Mouse (Mus musculus): ENCODE measurements around the gene Klhl11. TPM values are rescaled to one million over a fixed set of nuclear protein-coding genes. Genes with fewer than 3 reads are reported as not detected.

Gene Klhl11
- total RNA-seq, 2 experiments from 2014 or later, result 98.9 to 109 TPM

- intact Hi-C loops (cut with DNase I), result no loop called here
- no peak for DNase-seq (ENCODE audit: extremely low spot score in 1 of 2, low spot score in 2 of 2)
Measured at GRCm38 (mm10) chr11:100465229-100465792, 7.2 kb downstream of the Klhl11 start.

GRCm38 (mm10) chr11:100462699-100463098 is 9.8 kb downstream of the Klhl11 start:
- DNase-seq (ENCODE audit: extremely low spot score in 1 of 2, low spot score in 2 of 2), result no peak
- Histone ChIP-seq H3K4me3 (no peak overlapping the region), H3K27ac (no peak overlapping the region)
- no peak for TF ChIP-seq CTCF (IDR thresholded peaks at IDR 0.05)
- intact Hi-C loops (cut with DNase I), result no loop called here

More at GRCm38 (mm10) chr11:100465229-100465792, 7.2 kb downstream of the Klhl11 start:
- TF ChIP-seq CTCF (IDR thresholded peaks at IDR 0.05), result no peak
- Histone ChIP-seq H3K4me3 (no peak overlapping the region), H3K27ac (no peak overlapping the region)

- TF ChIP-seq CTCF (IDR thresholded peaks at IDR 0.05), result no peak
- H3K27ac ChIP-seq, result no peak overlapping the region
- no peak overlapping the region for H3K4me3 ChIP-seq
- intact Hi-C loops (cut with DNase I), result no loop called here
- no peak for DNase-seq (ENCODE audit: extremely low spot score in 1 of 2, low spot score in 2 of 2)
Measured at GRCm38 (mm10) chr11:100457711-100458110, 14.8 kb downstream of the Klhl11 start.

GRCm38 (mm10) chr11:100457247-100457646 is 15.3 kb downstream of the Klhl11 start:
- intact Hi-C loops (cut with DNase I), result no loop called here
- DNase-seq (ENCODE audit: extremely low spot score in 1 of 2, low spot score in 2 of 2), result no peak
- Histone ChIP-seq H3K27ac (no peak overlapping the region), H3K4me3 (no peak overlapping the region)
- no peak for TF ChIP-seq CTCF (IDR thresholded peaks at IDR 0.05)

DNA sequence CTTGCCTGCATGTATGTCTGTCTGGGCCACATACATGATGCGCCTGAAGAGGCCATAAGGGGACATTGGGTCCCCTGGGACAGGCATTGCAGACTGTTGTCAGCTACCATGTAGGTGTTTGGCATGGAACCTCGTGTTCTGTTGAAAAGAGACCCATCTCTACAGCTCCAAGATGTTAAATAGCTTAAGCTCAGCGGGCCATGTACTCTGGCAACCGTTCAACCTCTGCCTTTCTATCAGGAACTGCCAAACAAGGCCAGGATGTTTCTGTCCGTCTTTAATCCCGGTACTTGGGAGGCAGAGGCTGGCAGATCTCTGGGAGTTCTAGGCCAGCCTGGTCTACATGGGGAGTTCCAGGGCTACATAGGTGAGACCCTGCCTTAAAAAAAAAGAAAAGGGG is 29.9 kb downstream of the Klhl11 start:
- Histone ChIP-seq H3K27ac (no peak overlapping the region), H3K4me3 (no peak overlapping the region)
- DNase-seq (ENCODE audit: extremely low spot score in 1 of 2, low spot score in 2 of 2), result no peak
- intact Hi-C loops (cut with DNase I), result no loop called here
- TF ChIP-seq CTCF (IDR thresholded peaks at IDR 0.05), result no peak

DNA sequence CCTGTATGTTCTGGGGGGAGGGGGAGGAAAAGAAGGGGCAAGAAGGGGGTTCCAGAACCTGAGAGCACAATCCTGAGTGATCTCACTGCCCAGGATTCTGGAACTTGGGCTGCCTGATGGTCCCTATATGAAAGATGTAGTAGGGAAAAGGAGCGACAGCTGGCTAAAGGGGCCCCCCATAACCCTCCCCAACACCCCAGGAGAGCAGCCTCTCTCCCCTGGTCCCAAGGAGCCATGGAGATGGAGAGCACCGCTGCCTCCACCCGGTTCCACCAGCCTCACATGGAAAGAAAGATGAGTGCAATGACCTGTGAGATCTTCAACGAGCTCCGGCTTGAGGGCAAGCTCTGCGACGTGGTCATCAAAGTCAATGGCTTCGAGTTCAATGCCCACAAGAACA is 30.7 kb downstream of the Klhl11 start, which contains the start of the genes Nt5c3b and Klhl10:
Gene Nt5c3b (minus strand): TSS at position 12 of the 400 bp plus-strand sequence.
Gene Klhl10 (plus strand): TSS at position 121 of the 400 bp plus-strand sequence.
- intact Hi-C loops (cut with DNase I), result no loop called here
- Histone ChIP-seq H3K4me3 (peak within 1 kb of the TSS; percentile 72), H3K27ac (peak within 1 kb of the TSS; percentile 91)
- no peak for DNase-seq (ENCODE audit: extremely low spot score in 1 of 2, low spot score in 2 of 2)
- TF ChIP-seq CTCF (IDR thresholded peaks at IDR 0.05), result no peak

- intact Hi-C loops (cut with DNase I), result no loop called here
- Histone ChIP-seq H3K27ac (peak overlapping the region; percentile 91), H3K4me3 (peak overlapping the region; percentile 72)
- no peak for TF ChIP-seq CTCF (IDR thresholded peaks at IDR 0.05)
- peak; percentile 84 for DNase-seq (ENCODE audit: extremely low spot score in 1 of 2, low spot score in 2 of 2)
Measured at GRCm38 (mm10) chr11:100440691-100441522, 31.6 kb downstream of the Klhl11 start.

DNA sequence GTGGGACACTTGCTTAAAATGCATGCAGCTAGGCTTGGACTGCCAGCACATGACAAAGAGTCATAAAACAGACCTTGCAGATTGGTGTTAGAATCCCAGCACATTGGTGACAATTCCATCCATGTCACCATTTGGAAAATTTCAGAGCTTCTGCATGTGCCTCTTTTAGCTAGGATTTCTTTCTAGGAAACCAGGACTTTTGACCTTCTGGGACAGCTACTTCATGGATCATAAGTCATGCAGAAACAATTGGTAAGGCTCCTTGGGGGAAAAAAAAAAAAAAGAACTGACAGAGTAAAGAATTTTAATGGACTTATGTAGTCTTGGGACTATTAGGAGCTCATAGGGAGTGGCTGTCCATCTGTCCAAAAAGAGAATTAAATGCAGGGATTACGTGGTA is 34.6 kb downstream of the Klhl11 start:
- no peak overlapping the region for H3K27ac ChIP-seq
- intact Hi-C loops (cut with DNase I), result no loop called here
- TF ChIP-seq CTCF (IDR thresholded peaks at IDR 0.05), result no peak
- H3K4me3 ChIP-seq, result no peak overlapping the region
- no peak for DNase-seq (ENCODE audit: extremely low spot score in 1 of 2, low spot score in 2 of 2)

DNA sequence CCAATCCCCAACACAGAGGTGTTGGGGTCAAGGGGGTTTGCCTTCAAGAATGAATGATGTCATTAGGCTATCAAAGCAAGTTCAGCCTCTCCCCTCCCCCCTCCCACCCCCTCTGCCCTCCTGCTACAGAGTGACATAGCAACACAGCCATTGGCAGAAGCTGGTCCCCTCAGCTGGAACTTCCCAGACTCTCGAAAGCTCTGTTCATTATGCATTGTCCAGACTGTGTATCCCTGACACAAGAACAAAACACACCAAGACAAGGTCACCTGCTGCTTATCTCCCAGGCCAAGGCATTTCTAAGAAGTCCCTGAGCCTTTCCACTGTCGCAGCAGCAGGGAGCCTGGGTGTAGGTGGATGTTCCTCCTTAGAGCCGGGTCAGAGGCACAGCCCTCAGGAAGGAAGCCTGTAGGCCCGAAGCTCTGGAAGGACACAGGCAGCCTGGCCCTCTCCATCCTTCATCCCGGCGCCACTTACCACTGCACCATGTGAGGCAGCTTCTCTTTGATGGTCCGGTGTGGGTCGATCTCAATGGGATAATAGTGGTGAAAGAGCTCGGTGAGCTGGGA is 36.8 kb downstream of the Klhl11 start:
- H3K27ac ChIP-seq, result no peak overlapping the region
- no peak overlapping the region for H3K4me3 ChIP-seq
- intact Hi-C loops (cut with DNase I), result no loop called here
- no peak for DNase-seq (ENCODE audit: extremely low spot score in 1 of 2, low spot score in 2 of 2)
- TF ChIP-seq CTCF (IDR thresholded peaks at IDR 0.05), result no peak

DNA sequence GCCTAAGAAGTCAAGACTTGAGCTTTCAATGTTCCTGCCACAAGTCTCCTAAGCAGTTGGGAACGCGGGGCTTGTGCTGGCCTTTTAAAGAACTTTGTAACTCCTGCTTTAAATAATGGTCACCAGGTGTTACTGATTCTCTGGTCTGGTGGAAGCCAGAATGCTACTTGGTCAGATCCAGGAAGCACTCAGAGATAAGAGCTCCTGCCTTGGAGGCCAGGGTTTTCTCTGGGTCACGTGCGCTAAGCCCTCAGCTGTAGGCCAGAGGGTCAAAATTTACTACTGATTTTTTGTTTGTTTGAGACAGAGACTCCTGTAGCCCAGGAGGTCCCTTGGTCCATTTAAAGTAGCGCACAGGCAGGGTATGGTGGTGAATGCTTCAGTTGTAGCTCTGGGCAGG is 40.5 kb downstream of the Klhl11 start:
- Histone ChIP-seq H3K4me3 (no peak overlapping the region), H3K27ac (no peak overlapping the region)
- no peak for DNase-seq (ENCODE audit: extremely low spot score in 1 of 2, low spot score in 2 of 2)
- intact Hi-C loops (cut with DNase I), result no loop called here
- TF ChIP-seq CTCF (IDR thresholded peaks at IDR 0.05), result no peak

GRCm38 (mm10) chr11:100430052-100430451 is 42.5 kb downstream of the Klhl11 start:
- Histone ChIP-seq H3K4me3 (no peak overlapping the region), H3K27ac (peak overlapping the region; percentile 25; the same call in 1 of the 2 replicates)
- TF ChIP-seq CTCF (IDR thresholded peaks at IDR 0.05), result no peak
- DNase-seq (ENCODE audit: extremely low spot score in 1 of 2, low spot score in 2 of 2), result no peak
- intact Hi-C loops (cut with DNase I), result no loop called here

DNA sequence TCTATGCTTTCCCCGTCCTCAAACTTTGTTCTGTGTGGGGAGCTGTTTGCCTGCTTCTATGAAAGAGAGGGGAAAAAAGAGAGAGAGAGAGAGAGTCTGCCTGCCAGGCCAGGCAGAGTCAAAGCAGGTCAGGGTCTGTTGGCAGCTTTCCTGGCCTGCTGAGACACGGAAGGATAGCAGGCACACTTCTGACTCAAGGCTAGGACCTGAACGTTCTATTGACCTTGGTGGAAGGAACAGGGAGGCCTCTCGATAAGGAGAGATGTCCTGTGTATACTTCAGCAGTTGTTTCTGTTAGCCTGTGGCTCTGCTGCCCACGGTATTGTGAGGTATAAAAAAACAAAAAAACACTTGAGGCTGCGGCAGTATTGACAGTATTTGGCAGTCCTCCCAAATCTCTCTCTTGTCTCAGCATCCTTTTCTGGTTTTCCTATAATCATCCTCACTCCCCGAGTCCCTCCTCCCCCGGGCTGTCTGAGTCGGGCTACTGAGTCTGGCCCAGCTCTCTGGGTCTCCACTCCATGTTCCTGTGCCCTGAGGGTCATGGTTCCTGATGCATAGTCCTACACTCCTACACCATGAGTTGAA is 43.8 kb downstream of the Klhl11 start:
- intact Hi-C loops (cut with DNase I), result no loop called here
- no peak for DNase-seq (ENCODE audit: extremely low spot score in 1 of 2, low spot score in 2 of 2)
- Histone ChIP-seq H3K4me3 (no peak overlapping the region), H3K27ac (peak overlapping the region; percentile 42)
- no peak for TF ChIP-seq CTCF (IDR thresholded peaks at IDR 0.05)
